Mouse (Mus musculus) midbrain, embryonic 16.5 days (tissue): ENCODE measurements around the gene Pdzd2. TPM values are rescaled to one million over a fixed set of nuclear protein-coding genes. Genes with fewer than 3 reads are reported as not detected.

Experiments used
- ATAC-seq: fragments of 200-750 bp; cut with Nextera tagmentation; 2 replicates; pipeline ENCODE4 v1.8.0; 2017; ENCODE audit warnings: moderate TSS enrichment
- H3K27ac ChIP-seq: fragments of 300-500 bp; sonication (generic); 2 replicates; pipeline ENCODE4 v1.5.1; 2014; ENCODE audit warnings: mild to moderate bottlenecking, low read length, mixed read lengths
- H3K27me3 ChIP-seq: fragments of 300-500 bp; sonication (generic); 2 replicates; pipeline ENCODE4 v1.6.1; 2014; ENCODE audit warnings: low read depth, low read length, mixed read lengths; ENCODE audit not compliant: control insufficient read depth, insufficient read depth
- H3K36me3 ChIP-seq: fragments of 300-500 bp; sonication (generic); 2 replicates; pipeline ENCODE4 v1.6.1; 2014; ENCODE audit warnings: mild to moderate bottlenecking, low read length, moderate library complexity, mixed read lengths; ENCODE audit not compliant: control insufficient read depth, insufficient read depth
- H3K4me1 ChIP-seq: fragments of 300-500 bp; sonication (generic); 2 replicates; pipeline ENCODE4 v1.6.1; 2014; ENCODE audit warnings: mild to moderate bottlenecking, low read length, mixed read lengths; ENCODE audit not compliant: control insufficient read depth, insufficient read depth
- H3K4me2 ChIP-seq: fragments of 300-500 bp; sonication (generic); 2 replicates; pipeline ENCODE4 v1.6.1; 2014; ENCODE audit warnings: mild to moderate bottlenecking, low read length, mixed read lengths
- H3K4me3 ChIP-seq: fragments of 300-500 bp; sonication (generic); 2 replicates; pipeline ENCODE4 v1.5.1; 2014; ENCODE audit warnings: low read depth, mild to moderate bottlenecking, low read length, moderate library complexity, mixed read lengths
- H3K9ac ChIP-seq: fragments of 300-500 bp; sonication (generic); 2 replicates; pipeline ENCODE4 v1.6.1; 2014; ENCODE audit warnings: low read depth, low read length, mixed read lengths
- H3K9me3 ChIP-seq: fragments of 300-500 bp; sonication (generic); replicated peaks from 2 replicates; pipeline ENCODE4 v1.6.1; 2014; ENCODE audit warnings: mild to moderate bottlenecking, low read length, mixed read lengths; ENCODE audit not compliant: control insufficient read depth, poor library complexity, severe bottlenecking
- WGBS: fragments of 180-500 bp; shearing (Covaris S2); extraction: QIAGEN DNeasy Blood & Tissue Kit; methylation state at CpG from one replicate; pipeline ENCODE4 v1.1.7; 2014; 5-methylcytosine and 5-hydroxymethylcytosine counted together
- microRNA-seq: library from miRNA; unstranded; fragments of <30 nt; microRNA quantifications from one replicate; pipeline ENCODE4, GENCODE M21; 2017
- polyA plus RNA-seq: library from polyadenylated mRNA; unstranded; fragments of >200 nt; fragmentation: Nextera tagmentation; extraction: Ambion mirVana; gene quantifications from 2 replicates; pipeline ENCODE4 v1.2.1, GENCODE M21; 2015

Pdzd2 gene
- polyA plus RNA-seq, 1 experiment from 2014 or later = 14.5 TPM

GRCm38 (mm10) chr15:12310676-12311075, 429.0 kb downstream of the Pdzd2 start:
- H3K9ac ChIP-seq = no peak overlapping the region
- H3K4me1 ChIP-seq = no peaks in the 10 kb centered on the region
- WGBS = 95% methylated on average over 4 of the region's 4 CpGs
- no peaks in the 10 kb centered on the region for H3K9me3 ChIP-seq
- H3K4me2 ChIP-seq = no peak overlapping the region
- H3K27ac ChIP-seq = no peak overlapping the region
- no peak for ATAC-seq
- H3K4me3 ChIP-seq = no peak overlapping the region
- no peaks in the 10 kb centered on the region for H3K27me3 ChIP-seq
- H3K36me3 ChIP-seq = no peaks in the 10 kb centered on the region

Small RNA genes lying within 50 kb of the gene (microRNA-seq; reads per million reads assigned to microRNA genes)
- not detected for gene Gm24135
- gene Gm24302 = not detected

Other genes starting within 250 kb of the Pdzd2 start
- 31.3 and 33.8 TPM in 2 replicates for gene 6030458C11Rik, start 84.7 kb upstream of the Pdzd2 start, polyA plus RNA-seq
- 55.7 and 59.7 TPM in 2 replicates for gene Drosha, start 84.9 kb upstream of the Pdzd2 start, polyA plus RNA-seq